Mouse (Mus musculus): ENCODE measurements around the gene Ttc28.

DNA sequence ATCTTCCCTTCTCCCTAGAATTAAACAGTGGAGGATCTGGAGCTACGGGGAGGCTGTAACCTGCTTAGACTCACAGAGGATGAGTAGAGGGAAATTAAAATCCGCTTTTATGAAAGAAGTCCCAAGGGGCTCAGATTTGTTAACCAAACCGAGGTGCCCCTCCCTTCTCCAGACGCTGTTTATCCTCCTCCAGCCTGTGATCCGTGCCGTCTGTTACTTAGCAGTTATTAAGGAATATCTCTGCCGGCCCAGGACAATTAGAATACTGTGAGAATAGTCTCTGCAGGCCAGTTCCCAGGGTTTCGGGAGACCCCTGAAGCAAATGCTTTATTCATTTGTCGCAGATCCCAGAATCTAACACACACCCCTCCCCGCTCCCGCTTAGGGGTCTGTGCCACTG is 283.8 kb downstream of the Ttc28 start:
- TF ChIP-seq CTCF (IDR thresholded peaks at IDR 0.05; ENCODE audit: control insufficient read depth, insufficient read depth, low read length) (no peak), POLR2A (IDR thresholded peaks at IDR 0.05; ENCODE audit: borderline replicate concordance, control insufficient read depth, low read depth, low read length) (no peak)
